Mouse (Mus musculus) liver, adult 2 months (tissue): ENCODE data around the gene Pdxk. TPM values are rescaled to one million over a fixed set of nuclear protein-coding genes. Genes with fewer than 3 reads are reported as not detected.

Experiments used
- DNase-seq: peaks from one replicate; pipeline ENCODE4 v3.0.0-alpha.2; 2011; ENCODE audit warnings: low read depth, low spot score; ENCODE audit errors: extremely low read depth
- H3K27ac ChIP-seq: fragments of 200-500 bp; replicated peaks from 2 replicates; pipeline ENCODE4 v1.5.1; 2012; ENCODE audit warnings: low read depth, mild to moderate bottlenecking, control low read depth, inconsistent platforms, low read length; ENCODE audit not compliant: insufficient read depth
- H3K27me3 ChIP-seq: fragments of 200-500 bp; 2 replicates; pipeline ENCODE4 v1.6.1; 2012; ENCODE audit warnings: mild to moderate bottlenecking, moderate library complexity, low read length, inconsistent platforms; ENCODE audit not compliant: control insufficient read depth, insufficient read depth
- H3K36me3 ChIP-seq: fragments of 200-500 bp; 2 replicates; pipeline ENCODE4 v1.6.1; 2012; ENCODE audit warnings: low read length, inconsistent platforms; ENCODE audit not compliant: control insufficient read depth, insufficient read depth
- H3K4me1 ChIP-seq: fragments of 200-500 bp; 2 replicates; pipeline ENCODE4 v1.6.1; 2011; ENCODE audit warnings: low read length; ENCODE audit not compliant: control insufficient read depth, insufficient read depth
- H3K4me3 ChIP-seq: fragments of 200-500 bp; 2 replicates; pipeline ENCODE4 v1.5.1; 2011; ENCODE audit warnings: low read depth, mild to moderate bottlenecking, control low read depth, low read length, moderate library complexity; ENCODE audit not compliant: insufficient read depth
- H3K79me2 ChIP-seq: fragments of 200-500 bp; 2 replicates; pipeline ENCODE4 v1.6.1; 2012; ENCODE audit warnings: inconsistent platforms, mild to moderate bottlenecking, low read length, moderate library complexity; ENCODE audit not compliant: control insufficient read depth, insufficient read depth
- H3K9ac ChIP-seq: fragments of 200-500 bp; 2 replicates; pipeline ENCODE4 v1.6.1; 2012; ENCODE audit warnings: low read depth, mild to moderate bottlenecking, control low read depth, inconsistent platforms, low read length
- CTCF ChIP-seq: fragments of 200-500 bp; IDR thresholded peaks from 2 replicates; pipeline ENCODE4 v1.5.1; 2011; ENCODE audit warnings: low read depth, low read length, control low read depth
- POLR2A ChIP-seq: fragments of 200-500 bp; IDR thresholded peaks from 2 replicates; pipeline ENCODE4 v1.6.1; 2011; ENCODE audit warnings: low read length, control low read depth; ENCODE audit not compliant: insufficient read depth; ENCODE audit errors: extremely low read depth
- WGBS: fragments of 180-500 bp; shearing (Covaris S2); methylation state at CpG from one replicate; pipeline ENCODE4 v1.1.7; 2018; 5-methylcytosine and 5-hydroxymethylcytosine counted together
- polyA plus RNA-seq: library from polyadenylated mRNA; depleted of rRNA; stranded (reverse); fragments of >200 nt; gene quantifications from 2 replicates; pipeline ENCODE4 v1.2.3, GENCODE M21; 2012
- total RNA-seq: library from RNA; depleted of rRNA; stranded (reverse); fragments of >200 nt; gene quantifications from 2 replicates; pipeline ENCODE4 v1.2.3, GENCODE M21; 2014

Pdxk gene
- total and polyA plus RNA-seq, 2 experiments, result 19.9 to 29.2 TPM

GRCm38 (mm10) chr10:78472046-78472445, 7.3 kb upstream of the Pdxk start:
- H3K27me3 ChIP-seq, result no peaks in the 10 kb centered on the region
- no peaks in the 10 kb centered on the region for H3K79me2 ChIP-seq
- TF ChIP-seq POLR2A, result no peak
- TF ChIP-seq CTCF, result no peak
- H3K9ac ChIP-seq, result no peak overlapping the region
- no peak overlapping the region for H3K4me3 ChIP-seq
- no peak for DNase-seq
- H3K27ac ChIP-seq, result no peak overlapping the region
- 90% methylated on average over 3 of the region's 3 CpGs for WGBS
- H3K4me1 ChIP-seq, result no peaks in the 10 kb centered on the region
- no peaks in the 10 kb centered on the region for H3K36me3 ChIP-seq

- DNase-seq, result no peak
- TF ChIP-seq CTCF (no peak), POLR2A (no peak)
- 66% methylated on average over 15 of the region's 15 CpGs for WGBS
- Histone ChIP-seq H3K9ac (no peak overlapping the region), H3K79me2 (no peaks in the 10 kb centered on the region), H3K4me1 (0 out of 2 replicates have a peak, but pooled peaks cover 2% of the 10 kb centered on the region), H3K27me3 (no peaks in the 10 kb centered on the region), H3K27ac (no peak overlapping the region), H3K36me3 (no peaks in the 10 kb centered on the region), H3K4me3 (no peak overlapping the region)
These were observed 6.0 kb upstream of the Pdxk start for GRCm38 (mm10) chr10:78470582-78471313.

- Histone ChIP-seq H3K27ac (no peak overlapping the region), H3K4me3 (no peak overlapping the region), H3K4me1 (peaks cover 14% of the 10 kb centered on the region; the same call in 1 of the 2 replicates), H3K79me2 (peaks cover 2% of the 10 kb centered on the region; the same call in 1 of the 2 replicates), H3K36me3 (no peaks in the 10 kb centered on the region), H3K27me3 (no peaks in the 10 kb centered on the region), H3K9ac (no peak overlapping the region)
- WGBS, result 69% methylated on average over 2 of the region's 2 CpGs
- TF ChIP-seq CTCF (no peak), POLR2A (no peak)
- DNase-seq, result no peak
These were observed 3.1 kb upstream of the Pdxk start for GRCm38 (mm10) chr10:78467761-78468310.

DNA sequence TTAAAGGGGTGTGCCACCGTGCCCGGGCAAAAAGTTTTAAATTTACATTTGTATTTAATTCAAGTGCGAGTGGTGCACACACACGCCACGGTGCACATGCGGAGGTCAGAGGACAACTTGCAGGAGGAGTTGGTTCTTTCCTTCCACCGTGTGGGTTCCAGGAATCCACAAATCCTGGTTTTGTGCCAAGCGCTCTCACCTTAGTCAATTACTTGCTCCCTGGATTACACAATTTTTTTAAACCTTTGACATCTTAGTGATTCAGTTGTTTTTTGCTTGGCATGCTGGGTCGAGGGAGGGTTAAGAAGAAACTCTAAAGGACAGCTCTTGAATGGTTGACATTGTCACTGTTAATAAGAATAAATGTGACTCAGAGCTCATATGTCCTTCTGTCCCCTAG, 1.9 kb upstream of the Pdxk start:
- 52% methylated on average over 9 of the region's 9 CpGs for WGBS
- Histone ChIP-seq H3K4me1 (peaks cover 17% of the 10 kb centered on the region; the same call in 1 of the 2 replicates), H3K36me3 (no peaks in the 10 kb centered on the region), H3K79me2 (peaks cover 12% of the 10 kb centered on the region; the same call in 1 of the 2 replicates), H3K4me3 (no peak overlapping the region), H3K27me3 (no peaks in the 10 kb centered on the region), H3K27ac (no peak overlapping the region), H3K9ac (no peak overlapping the region)
- no peak for TF ChIP-seq POLR2A
- TF ChIP-seq CTCF, result no peak
- DNase-seq, result peak; percentile 80

GRCm38 (mm10) chr10:78465472-78465871, 697 bp upstream of the Pdxk start:
- Histone ChIP-seq H3K9ac (no peak overlapping the region), H3K4me1 (peaks cover 17% of the 10 kb centered on the region; the same call in 1 of the 2 replicates), H3K36me3 (no peaks in the 10 kb centered on the region), H3K27me3 (no peaks in the 10 kb centered on the region), H3K79me2 (peaks cover 16% of the 10 kb centered on the region; the same call in 1 of the 2 replicates), H3K4me3 (no peak overlapping the region), H3K27ac (peak overlapping the region; percentile 50)
- TF ChIP-seq CTCF (no peak), POLR2A (no peak)
- DNase-seq, result peak; percentile 55
- WGBS, result 44% methylated on average over 3 of the region's 3 CpGs
